Mouse (Mus musculus) heart, postnatal 36 days (tissue): ENCODE measurements around the gene Keg1. TPM values are rescaled to one million over a fixed set of nuclear protein-coding genes. Genes with fewer than 3 reads are reported as not detected.

Experiments used
- DNase-seq, 2 experiments: peaks; one replicate each; pipeline ENCODE4 v3.0.0; 2021 to 2022
- intact Hi-C: fragments of 180-260 bp; cut with DNase I; formaldehyde crosslinking; loops from one replicate; pipeline ENCODE4 v1.15.1; 2025
- total RNA-seq, 2 experiments: library from RNA; stranded (reverse); gene quantifications; 2 replicates each; pipeline ENCODE4 v1.2.3; 2021

Gene Keg1
- total RNA-seq, 2 experiments from 2014 or later: not detected

GRCm38 (mm10) chr19:12759656-12760055, 64.1 kb downstream of the Keg1 start:
- DNase-seq: peak; percentile 32 to 45
- intact Hi-C loops: loop anchor here (5.0 kb wide), 1 partner anchor 38 kb away; the partner anchor contains the start of genes Lpxn and Zfp91

DNA sequence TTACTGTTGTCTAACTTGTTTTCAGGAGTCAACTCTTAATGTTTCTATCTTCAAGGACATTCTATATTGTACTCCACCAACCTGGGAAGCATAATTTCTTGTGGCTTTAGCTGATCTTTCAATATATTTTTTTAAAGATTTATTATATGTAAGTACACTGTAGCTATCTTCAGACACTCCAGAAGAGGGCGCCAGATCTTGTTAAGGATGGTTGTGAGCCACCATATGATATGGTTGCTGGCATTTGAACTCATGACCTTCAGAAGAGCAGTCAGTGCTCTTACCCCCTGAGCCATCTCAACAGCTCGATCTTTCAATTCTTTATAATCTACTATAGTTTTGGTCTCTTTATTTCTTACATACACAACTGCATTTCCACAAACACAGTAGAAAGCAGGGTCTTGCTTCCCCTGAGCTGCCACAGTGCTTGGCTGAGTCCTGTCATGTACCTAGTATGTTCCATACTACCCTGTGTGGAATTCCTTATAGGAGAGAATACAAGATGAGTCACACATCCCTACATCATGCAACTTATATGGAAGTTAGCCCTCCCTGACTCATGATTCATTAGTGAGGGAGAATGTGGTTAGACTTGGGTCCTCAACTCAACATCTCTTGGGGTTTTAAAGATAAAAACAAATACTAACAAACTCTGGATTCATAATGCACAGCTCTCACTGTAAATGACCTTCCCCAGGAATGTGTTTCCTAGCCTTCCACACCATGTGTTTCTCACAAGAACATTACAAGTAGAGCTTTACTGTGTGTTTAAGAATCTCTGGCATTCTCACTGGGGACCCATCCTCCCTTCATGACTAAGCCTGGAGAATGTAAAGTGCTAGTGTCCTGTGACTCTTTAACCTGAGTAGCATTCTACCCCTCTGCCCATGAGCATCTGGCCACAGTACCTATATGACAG, 66.9 kb downstream of the Keg1 start:
- no peak for DNase-seq
- intact Hi-C loops: loop anchor here (5.0 kb wide), 1 partner anchor 35 kb away; the partner anchor contains the start of genes Lpxn and Zfp91

GRCm38 (mm10) chr19:12765308-12765707, 69.7 kb downstream of the Keg1 start, which contains the start of gene Cntf:
TSS of gene Cntf (minus strand) at chr19:12765632.
- intact Hi-C loops: no loop called here
- no peak for DNase-seq

Other genes starting within 250 kb of the Keg1 start
- gene Mpeg1, start 235.0 kb upstream of the Keg1 start, total RNA-seq: 10 to 100 TPM in 1 of 2 experiments, 1 to 10 TPM in 1; 8.6 to 12.2 TPM
- 1 to 10 TPM; 6.4 to 7.8 TPM for gene Dtx4, start 194.3 kb upstream of the Keg1 start, total RNA-seq
- gene Fam111a, start 150.0 kb upstream of the Keg1 start, total RNA-seq: 1 to 10 TPM; 5.9 to 6.9 TPM
- not detected for gene Gm4952, start 95.8 kb upstream of the Keg1 start, total RNA-seq
- gene Glyat, start 62.5 kb upstream of the Keg1 start, total RNA-seq: not detected
- gene Olfr1442, start 25.3 kb upstream of the Keg1 start, total RNA-seq: not detected
- not detected for gene Olfr1443, start 17.7 kb upstream of the Keg1 start, total RNA-seq
- 1 to 10 TPM; 1.6 TPM for gene Cntf, start 69.8 kb downstream of the Keg1 start, total RNA-seq
- gene Zfp91, start 100.3 kb downstream of the Keg1 start, total RNA-seq: 10 to 100 TPM; 78.7 to 80.7 TPM
- 1 to 10 TPM; 1.4 to 1.5 TPM for gene Lpxn, start 100.4 kb downstream of the Keg1 start, total RNA-seq
- not detected for gene Gm5244, start 150.9 kb downstream of the Keg1 start, total RNA-seq
- not detected for gene Olfr1444, start 161.5 kb downstream of the Keg1 start, total RNA-seq
- gene Olfr1445, start 188.1 kb downstream of the Keg1 start, total RNA-seq: not detected
- gene Olfr1446, start 197.7 kb downstream of the Keg1 start, total RNA-seq: not detected
- not detected for gene Olfr1447, start 208.0 kb downstream of the Keg1 start, total RNA-seq
- not detected for gene Olfr1448, start 228.6 kb downstream of the Keg1 start, total RNA-seq
- gene Olfr1449, start 235.1 kb downstream of the Keg1 start, total RNA-seq: not detected